Mouse (Mus musculus): ENCODE data around the gene Pnldc1. TPM values are rescaled to one million over a fixed set of nuclear protein-coding genes. Genes with fewer than 3 reads are reported as not detected.
"Not testable (repeated sequence)": the region's sequence is repeated elsewhere in the genome, so short reads cannot be mapped to it uniquely, and the experiment has no call there.

The Pnldc1 gene
- polyA plus RNA-seq (2016; fragmentation: Nextera tagmentation; extraction: Ambion mirVana) = 1.0 and 2.0 TPM in 2 replicates

- DNase-seq (ENCODE audit: low spot score) = no peak
- Histone ChIP-seq H3K4me1 (no peaks in the 10 kb centered on the region), H3K36me3 (peaks cover 70% of the 10 kb centered on the region), H3K27me3 (ENCODE audit: low read depth, poor library complexity, severe bottlenecking) (no peaks in the 10 kb centered on the region), H3K9me3 (replicated peaks) (no peaks in the 10 kb centered on the region), H3K27ac (replicated peaks) (0 out of 2 replicates have a peak within 1 kb of the TSS, but pooled peaks have one; percentile 17), H3K4me3 (no peak within 1 kb of the TSS)
- WGBS = 81% methylated on average over 35 of the region's 35 CpGs
These were observed at the start of gene Pnldc1 for GRCm38 (mm10) chr17:12909361-12910280. Gene Pnldc1, minus strand, starts transcription at chr17:12910230.

- H3K27me3 ChIP-seq (ENCODE audit: low read depth, poor library complexity, severe bottlenecking); DNase-seq (ENCODE audit: low spot score); H3K9me3 ChIP-seq (replicated peaks): not testable (repeated sequence)
- peaks cover 36% of the 10 kb centered on the region for H3K36me3 ChIP-seq
- WGBS = 50% methylated on average over 1 of the region's 2 CpGs
- peak overlapping the region; percentile 44 for H3K4me3 ChIP-seq
- H3K4me1 ChIP-seq = peaks cover 19% of the 10 kb centered on the region
- 0 out of 2 replicates have a peak overlapping the region, but pooled peaks have one; percentile 55 for H3K27ac ChIP-seq (replicated peaks)
These were observed 49.3 kb upstream of the Pnldc1 start for GRCm38 (mm10) chr17:12959377-12959776.

GRCm38 (mm10) chr17:12956664-12957063 is 46.6 kb upstream of the Pnldc1 start:
- H3K9me3 ChIP-seq (replicated peaks) = no peaks in the 10 kb centered on the region
- peaks cover 19% of the 10 kb centered on the region for H3K4me1 ChIP-seq
- H3K27me3 ChIP-seq (ENCODE audit: low read depth, poor library complexity, severe bottlenecking) = no peaks in the 10 kb centered on the region
- no peak for DNase-seq (ENCODE audit: low spot score)
- H3K4me3 ChIP-seq = no peak overlapping the region
- peaks cover 58% of the 10 kb centered on the region for H3K36me3 ChIP-seq
- no peak overlapping the region for H3K27ac ChIP-seq (replicated peaks)
- 97% methylated on average over 8 of the region's 8 CpGs for WGBS

- no peak for DNase-seq (ENCODE audit: low spot score)
- Histone ChIP-seq H3K4me3 (no peak overlapping the region), H3K4me1 (no peaks in the 10 kb centered on the region), H3K27ac (replicated peaks) (no peak overlapping the region), H3K9me3 (replicated peaks) (no peaks in the 10 kb centered on the region), H3K36me3 (peaks cover 84% of the 10 kb centered on the region), H3K27me3 (ENCODE audit: low read depth, poor library complexity, severe bottlenecking) (no peaks in the 10 kb centered on the region)
- 94% methylated on average over 5 of the region's 5 CpGs for WGBS
These were observed 39.6 kb upstream of the Pnldc1 start for GRCm38 (mm10) chr17:12949669-12950068.

- H3K9me3 ChIP-seq (replicated peaks) = no peaks in the 10 kb centered on the region
- H3K27ac ChIP-seq (replicated peaks) = no peak overlapping the region
- DNase-seq (ENCODE audit: low spot score) = no peak
- WGBS = 94% methylated on average over 6 of the region's 6 CpGs
- peaks cover 17% of the 10 kb centered on the region for H3K4me1 ChIP-seq
- H3K4me3 ChIP-seq = no peak overlapping the region
- peaks cover 53% of the 10 kb centered on the region for H3K36me3 ChIP-seq
- no peaks in the 10 kb centered on the region for H3K27me3 ChIP-seq (ENCODE audit: low read depth, poor library complexity, severe bottlenecking)
These were observed 32.6 kb upstream of the Pnldc1 start for GRCm38 (mm10) chr17:12942459-12943162.

- Histone ChIP-seq H3K27ac (replicated peaks) (no peak overlapping the region), H3K9me3 (replicated peaks) (no peaks in the 10 kb centered on the region), H3K27me3 (ENCODE audit: low read depth, poor library complexity, severe bottlenecking) (no peaks in the 10 kb centered on the region), H3K4me3 (no peak overlapping the region), H3K4me1 (peaks cover 21% of the 10 kb centered on the region), H3K36me3 (peaks cover 47% of the 10 kb centered on the region)
- 75% methylated on average over 8 of the region's 8 CpGs for WGBS
- DNase-seq (ENCODE audit: low spot score) = no peak
These were observed 31.7 kb upstream of the Pnldc1 start for GRCm38 (mm10) chr17:12941543-12942260.

- H3K36me3 ChIP-seq = peaks cover 34% of the 10 kb centered on the region
- no peaks in the 10 kb centered on the region for H3K27me3 ChIP-seq (ENCODE audit: low read depth, poor library complexity, severe bottlenecking)
- peak within 1 kb of the TSS; percentile 47 for H3K4me3 ChIP-seq
- H3K27ac ChIP-seq (replicated peaks) = peak within 1 kb of the TSS; percentile 33; the same call in 1 of the 2 replicates
- no peaks in the 10 kb centered on the region for H3K9me3 ChIP-seq (replicated peaks)
- WGBS = 17% methylated on average over 27 of the region's 27 CpGs
- H3K4me1 ChIP-seq = peaks cover 21% of the 10 kb centered on the region
- DNase-seq (ENCODE audit: low spot score) = peak; percentile 28
These were observed 30.2 kb upstream of the Pnldc1 start, which contains the start of gene Acat3 for GRCm38 (mm10) chr17:12940151-12940805. Gene Acat3, minus strand, starts transcription at chr17:12940600.

GRCm38 (mm10) chr17:12939377-12940148 is 29.5 kb upstream of the Pnldc1 start:
- not testable (repeated sequence) for H3K27me3 ChIP-seq (ENCODE audit: low read depth, poor library complexity, severe bottlenecking); H3K9me3 ChIP-seq (replicated peaks); H3K27ac ChIP-seq (replicated peaks); DNase-seq (ENCODE audit: low spot score)
- peak overlapping the region; percentile 47 for H3K4me3 ChIP-seq
- WGBS = 67% methylated on average over 3 of the region's 12 CpGs
- H3K4me1 ChIP-seq = peaks cover 21% of the 10 kb centered on the region
- H3K36me3 ChIP-seq = peaks cover 27% of the 10 kb centered on the region

GRCm38 (mm10) chr17:12938077-12938476 is 28.0 kb upstream of the Pnldc1 start:
- DNase-seq (ENCODE audit: low spot score) = no peak
- Histone ChIP-seq H3K27me3 (ENCODE audit: low read depth, poor library complexity, severe bottlenecking) (no peaks in the 10 kb centered on the region), H3K9me3 (replicated peaks) (no peaks in the 10 kb centered on the region), H3K4me1 (peaks cover 21% of the 10 kb centered on the region), H3K36me3 (peaks cover 14% of the 10 kb centered on the region), H3K4me3 (no peak overlapping the region), H3K27ac (replicated peaks) (0 out of 2 replicates have a peak overlapping the region, but pooled peaks have one; percentile 42)
- 34% methylated on average over 2 of the region's 2 CpGs for WGBS

- WGBS = 87% methylated on average over 2 of the region's 2 CpGs
- H3K4me3 ChIP-seq = no peak overlapping the region
- no peak for DNase-seq (ENCODE audit: low spot score)
- H3K4me1 ChIP-seq = peaks cover 21% of the 10 kb centered on the region
- H3K27ac ChIP-seq (replicated peaks) = peak overlapping the region; percentile 42; the same call in 1 of the 2 replicates
- no peaks in the 10 kb centered on the region for H3K27me3 ChIP-seq (ENCODE audit: low read depth, poor library complexity, severe bottlenecking)
- H3K9me3 ChIP-seq (replicated peaks) = no peaks in the 10 kb centered on the region
- peaks cover 8% of the 10 kb centered on the region for H3K36me3 ChIP-seq
These were observed 27.5 kb upstream of the Pnldc1 start for GRCm38 (mm10) chr17:12937412-12937970.

GRCm38 (mm10) chr17:12935719-12936118 is 25.7 kb upstream of the Pnldc1 start:
- 0 out of 2 replicates have a peak, but pooled peaks cover 3% of the 10 kb centered on the region for H3K36me3 ChIP-seq

More at GRCm38 (mm10) chr17:12935719-12936118, 25.7 kb upstream of the Pnldc1 start:
- no peak for DNase-seq (ENCODE audit: low spot score)
- H3K4me1 ChIP-seq = peaks cover 20% of the 10 kb centered on the region
- H3K27ac ChIP-seq (replicated peaks) = no peak overlapping the region
- no peaks in the 10 kb centered on the region for H3K9me3 ChIP-seq (replicated peaks)
- 67% methylated on average over 4 of the region's 4 CpGs for WGBS
- H3K27me3 ChIP-seq (ENCODE audit: low read depth, poor library complexity, severe bottlenecking) = no peaks in the 10 kb centered on the region
- no peak overlapping the region for H3K4me3 ChIP-seq
